Mouse (Mus musculus): ENCODE measurements around the gene Ces1e.

DNA sequence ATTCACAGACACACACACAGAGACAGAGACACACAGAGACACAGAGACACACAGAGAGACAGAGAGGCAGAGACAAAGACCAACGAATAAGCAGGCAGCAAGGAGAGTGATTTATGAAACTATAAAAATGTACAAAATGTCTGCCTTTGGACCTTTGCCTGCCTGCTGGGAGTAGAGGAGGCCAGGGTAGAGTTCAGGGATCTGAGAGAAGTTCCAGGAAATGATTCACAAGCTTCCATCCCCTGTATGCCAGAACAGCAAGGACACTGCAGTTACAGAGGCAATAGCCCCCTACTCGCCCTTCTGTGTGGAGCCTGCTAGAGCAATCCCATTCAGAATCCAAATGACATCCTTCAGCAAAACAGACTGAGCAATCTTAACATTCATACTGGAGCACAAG lies 32.0 kb upstream of the Ces1e start:
- TF ChIP-seq CTCF (IDR thresholded peaks at IDR 0.05; ENCODE audit: extremely low read depth, insufficient read depth, insufficient read length, insufficient replicate concordance) (no peak), POLR2A (IDR thresholded peaks at IDR 0.05; ENCODE audit: low read depth, low read length) (no peak)
